Mouse (Mus musculus): ENCODE results near the gene Wdr61. TPM values are rescaled to one million over a fixed set of nuclear protein-coding genes. Genes with fewer than 3 reads are reported as not detected.
"Not testable (repeated sequence)": the region's sequence is repeated elsewhere in the genome, so short reads cannot be mapped to it uniquely, and the experiment has no call there.

The Wdr61 gene
- polyA plus RNA-seq, 1 experiment from 2014 or later: 75.4 TPM

- Histone ChIP-seq H3K4me1 (ENCODE audit: insufficient read depth) (peaks cover 23% of the 10 kb centered on the region), H3K27me3 (ENCODE audit: insufficient read depth, low read length) (peaks cover 19% of the 10 kb centered on the region; the same call in 1 of the 2 replicates), H3K4me3 (ENCODE audit: low read depth, low read length) (peak overlapping the region; percentile 82), H3K9ac (replicated peaks) (peak overlapping the region; percentile 82; the same call in 1 of the 2 replicates), H3K27ac (ENCODE audit: low read depth) (no peak overlapping the region), H3K4me2 (ENCODE audit: low read depth, low read length) (peak overlapping the region; percentile 79), H3K9me3 (ENCODE audit: low read length) (0 out of 2 replicates have a peak, but pooled peaks cover 2% of the 10 kb centered on the region), H3K36me3 (replicated peaks; ENCODE audit: insufficient read depth, low read length) (no peaks in the 10 kb centered on the region)
- DNase-seq: no peak
- TF ChIP-seq CTCF (IDR thresholded peaks at IDR 0.05; ENCODE audit: low read depth) (no peak), EP300 (IDR thresholded peaks at IDR 0.05; ENCODE audit: low read depth) (no peak)
- no peak for ATAC-seq
- WGBS (ENCODE audit: insufficient replicate concordance): 71% methylated on average over 7 of the region's 7 CpGs
Observed at GRCm38 (mm10) chr9:54700746-54701145, 33.6 kb downstream of the Wdr61 start.

GRCm38 (mm10) chr9:54700174-54700475 lies 34.2 kb downstream of the Wdr61 start:
- WGBS (ENCODE audit: insufficient replicate concordance): 25% methylated on average over 9 of the region's 9 CpGs
- Histone ChIP-seq H3K9ac (replicated peaks) (peak overlapping the region; percentile 82), H3K27me3 (ENCODE audit: insufficient read depth, low read length) (peaks cover 19% of the 10 kb centered on the region; the same call in 1 of the 2 replicates), H3K4me1 (ENCODE audit: insufficient read depth) (peaks cover 20% of the 10 kb centered on the region), H3K4me2 (ENCODE audit: low read depth, low read length) (peak overlapping the region; percentile 79), H3K9me3 (ENCODE audit: low read length) (0 out of 2 replicates have a peak, but pooled peaks cover 2% of the 10 kb centered on the region), H3K27ac (ENCODE audit: low read depth) (peak overlapping the region; percentile 78; the same call in 1 of the 2 replicates), H3K36me3 (replicated peaks; ENCODE audit: insufficient read depth, low read length) (no peaks in the 10 kb centered on the region), H3K4me3 (ENCODE audit: low read depth, low read length) (peak overlapping the region; percentile 82)
- no peak for ATAC-seq
- DNase-seq: no peak
- TF ChIP-seq EP300 (IDR thresholded peaks at IDR 0.05; ENCODE audit: low read depth): no peak
- TF ChIP-seq CTCF (IDR thresholded peaks at IDR 0.05; ENCODE audit: low read depth): no peak

DNA sequence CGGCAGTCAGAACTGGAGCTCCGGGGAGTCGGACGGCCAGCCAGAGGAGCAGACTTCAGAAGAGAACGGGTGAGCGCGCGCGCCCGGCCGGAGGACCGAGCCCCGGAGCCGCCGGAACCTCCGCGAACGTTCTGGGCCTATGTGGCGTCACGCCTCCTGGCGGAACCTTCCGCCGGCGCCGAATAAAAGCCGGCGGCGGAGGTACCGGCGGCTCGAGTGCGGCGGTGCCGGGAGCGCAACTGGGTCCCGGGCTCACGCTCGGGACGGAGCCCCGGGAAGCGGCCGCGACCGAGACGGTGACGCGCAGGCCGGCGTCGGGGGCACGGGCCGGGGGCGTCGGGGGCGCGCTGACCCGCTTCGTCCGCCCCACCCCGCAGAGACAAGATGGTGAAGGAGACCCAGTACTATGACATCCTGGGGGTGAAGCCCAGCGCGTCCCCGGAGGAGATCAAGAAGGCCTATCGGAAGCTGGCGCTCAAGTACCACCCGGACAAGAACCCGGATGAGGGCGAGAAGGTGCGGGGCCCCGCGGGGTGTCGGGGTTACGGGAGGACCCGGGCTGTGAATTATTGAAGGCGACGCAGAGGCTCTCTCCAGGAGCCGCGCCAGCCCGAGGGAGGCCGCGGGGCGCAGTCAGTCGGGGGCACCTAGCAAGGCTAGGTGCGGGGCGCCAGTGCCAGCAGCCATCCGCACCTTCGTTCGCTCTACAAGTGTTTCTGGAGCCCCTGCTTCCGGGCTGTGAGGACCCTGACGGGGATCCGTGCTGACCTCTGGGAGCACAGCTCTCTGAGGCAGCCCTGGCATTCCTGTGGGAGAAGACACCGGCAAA lies 34.8 kb downstream of the Wdr61 start:
- Histone ChIP-seq H3K27me3 (ENCODE audit: insufficient read depth, low read length) (peaks cover 19% of the 10 kb centered on the region; the same call in 1 of the 2 replicates), H3K9me3 (ENCODE audit: low read length) (0 out of 2 replicates have a peak, but pooled peaks cover 2% of the 10 kb centered on the region), H3K4me2 (ENCODE audit: low read depth, low read length) (peak overlapping the region; percentile 79), H3K9ac (replicated peaks) (peak overlapping the region; percentile 82), H3K27ac (ENCODE audit: low read depth) (peak overlapping the region; percentile 78), H3K4me3 (ENCODE audit: low read depth, low read length) (peak overlapping the region; percentile 82), H3K36me3 (replicated peaks; ENCODE audit: insufficient read depth, low read length) (no peaks in the 10 kb centered on the region), H3K4me1 (ENCODE audit: insufficient read depth) (peaks cover 14% of the 10 kb centered on the region)
- TF ChIP-seq EP300 (IDR thresholded peaks at IDR 0.05; ENCODE audit: low read depth) (no peak), CTCF (IDR thresholded peaks at IDR 0.05; ENCODE audit: low read depth) (peak; percentile 31)
- DNase-seq: peak; percentile 78
- WGBS (ENCODE audit: insufficient replicate concordance): under 1% methylated on average over 79 of the region's 92 CpGs
- ATAC-seq: peak; percentile 72

DNA sequence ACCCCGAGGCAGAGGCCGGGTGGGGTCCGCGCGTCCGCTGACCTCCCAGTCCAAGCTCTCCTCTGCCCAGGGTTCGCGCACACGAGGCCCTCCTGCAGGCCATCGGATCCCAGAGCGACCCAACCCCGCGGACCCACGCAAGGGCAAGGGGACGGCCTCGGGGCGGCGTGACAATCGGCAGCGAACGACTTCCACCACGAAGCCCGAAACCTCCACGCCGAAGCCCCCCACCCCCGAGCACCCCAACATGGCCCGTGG lies 35.3 kb downstream of the Wdr61 start:
- H3K27me3 ChIP-seq (ENCODE audit: insufficient read depth, low read length): peaks cover 19% of the 10 kb centered on the region; the same call in 1 of the 2 replicates
- WGBS (ENCODE audit: insufficient replicate concordance): 12% methylated on average over 27 of the region's 27 CpGs
- peak overlapping the region; percentile 78 for H3K27ac ChIP-seq (ENCODE audit: low read depth)
- peak overlapping the region; percentile 82 for H3K9ac ChIP-seq (replicated peaks)
- DNase-seq: no peak
- H3K9me3 ChIP-seq (ENCODE audit: low read length): 0 out of 2 replicates have a peak, but pooled peaks cover 2% of the 10 kb centered on the region
- TF ChIP-seq CTCF (IDR thresholded peaks at IDR 0.05; ENCODE audit: low read depth): no peak
- no peaks in the 10 kb centered on the region for H3K36me3 ChIP-seq (replicated peaks; ENCODE audit: insufficient read depth, low read length)
- peak overlapping the region; percentile 82 for H3K4me3 ChIP-seq (ENCODE audit: low read depth, low read length)
- peaks cover 12% of the 10 kb centered on the region for H3K4me1 ChIP-seq (ENCODE audit: insufficient read depth)
- peak overlapping the region; percentile 79 for H3K4me2 ChIP-seq (ENCODE audit: low read depth, low read length)
- peak; percentile 20; the same call in 1 of the 2 replicates for ATAC-seq

DNA sequence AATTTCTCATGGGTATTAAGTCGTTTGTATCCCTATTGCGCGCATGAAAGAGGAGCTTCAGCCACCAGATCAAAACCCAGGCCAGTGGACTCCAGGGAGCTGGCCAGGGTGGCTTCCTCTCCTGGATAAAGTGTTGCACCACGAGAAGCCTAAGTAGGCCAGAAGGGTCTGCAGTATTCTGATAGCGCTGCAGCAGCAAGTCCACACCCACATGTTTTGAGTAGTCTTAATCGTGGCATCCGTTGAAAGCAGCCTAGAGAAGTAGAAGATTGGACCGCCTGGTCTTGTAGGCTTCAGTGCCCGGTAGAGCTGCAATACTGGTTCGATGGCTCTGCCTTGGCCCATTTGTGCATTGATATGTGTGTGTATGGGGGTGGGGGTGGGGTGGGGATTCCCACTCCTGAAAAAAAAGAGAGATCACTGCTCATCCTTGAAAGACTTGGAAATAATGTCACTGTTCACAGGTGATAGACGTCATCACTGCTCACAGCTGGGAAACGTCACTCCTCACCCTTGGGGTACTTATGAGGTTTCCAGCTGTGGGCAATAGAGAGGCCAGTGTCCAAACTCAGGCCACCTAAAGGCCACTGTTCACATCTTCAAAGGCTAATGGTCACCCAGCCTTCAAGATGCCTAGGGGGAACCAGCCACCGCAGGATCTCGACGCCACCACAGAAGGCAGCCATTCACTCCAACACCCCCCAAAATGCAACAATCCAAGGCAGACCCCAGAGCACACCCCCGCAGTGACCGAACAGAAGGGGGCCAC lies 35.8 kb downstream of the Wdr61 start, which contains the start of gene Dnaja4:
TSS of gene Dnaja4 (plus strand) at position 556 of the 769 bp plus-strand sequence.
- TF ChIP-seq EP300 (IDR thresholded peaks at IDR 0.05; ENCODE audit: low read depth) (peak; percentile 86), CTCF (IDR thresholded peaks at IDR 0.05; ENCODE audit: low read depth) (no peak)
- Histone ChIP-seq H3K4me2 (ENCODE audit: low read depth, low read length) (peak within 1 kb of the TSS; percentile 79), H3K27ac (ENCODE audit: low read depth) (peak within 1 kb of the TSS; percentile 78), H3K27me3 (ENCODE audit: insufficient read depth, low read length) (peaks cover 19% of the 10 kb centered on the region; the same call in 1 of the 2 replicates), H3K4me1 (ENCODE audit: insufficient read depth) (peaks cover 8% of the 10 kb centered on the region), H3K9ac (replicated peaks) (peak within 1 kb of the TSS; percentile 82), H3K4me3 (ENCODE audit: low read depth, low read length) (peak within 1 kb of the TSS; percentile 82), H3K36me3 (replicated peaks; ENCODE audit: insufficient read depth, low read length) (no peaks in the 10 kb centered on the region), H3K9me3 (ENCODE audit: low read length) (0 out of 2 replicates have a peak, but pooled peaks cover 2% of the 10 kb centered on the region)
- DNase-seq (peak; percentile 57), ATAC-seq (peak; percentile 85)
- 47% methylated on average over 17 of the region's 17 CpGs for WGBS (ENCODE audit: insufficient replicate concordance)

DNA sequence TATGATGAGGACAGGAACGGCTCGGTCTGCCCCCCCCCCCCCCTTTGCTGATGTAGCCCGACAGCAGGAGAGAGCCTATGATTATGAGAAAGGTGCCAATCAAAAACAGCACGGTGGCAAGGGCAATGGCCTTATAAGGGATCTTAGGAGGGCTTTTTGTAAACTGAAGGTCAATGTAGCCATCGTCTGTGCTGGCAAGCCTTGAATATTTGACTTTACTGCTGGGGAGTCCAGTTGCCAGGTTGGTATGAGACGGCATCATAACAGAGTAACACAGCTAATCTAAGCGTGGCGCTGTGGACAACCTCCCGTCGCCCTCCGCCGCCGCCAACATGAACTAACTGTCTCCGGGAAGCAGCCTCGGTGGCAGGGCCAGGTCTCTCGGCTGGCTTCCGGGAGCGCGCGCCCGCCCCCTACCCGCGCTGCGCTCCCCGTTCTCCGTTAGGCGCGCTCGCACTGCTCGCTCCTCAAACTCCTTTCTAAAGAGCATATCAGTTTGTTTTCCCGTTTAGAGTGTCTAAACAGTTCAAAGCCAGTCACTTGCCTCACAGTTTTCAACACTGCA lies 43.0 kb downstream of the Wdr61 start:
- not testable (repeated sequence) for H3K36me3 ChIP-seq (replicated peaks; ENCODE audit: insufficient read depth, low read length); H3K27me3 ChIP-seq (ENCODE audit: insufficient read depth, low read length); H3K9me3 ChIP-seq (ENCODE audit: low read length); H3K9ac ChIP-seq (replicated peaks); H3K4me1 ChIP-seq (ENCODE audit: insufficient read depth); H3K27ac ChIP-seq (ENCODE audit: low read depth)
- DNase-seq: peak; percentile 34
- ATAC-seq: peak; percentile 49; the same call in 1 of the 2 replicates
- WGBS (ENCODE audit: insufficient replicate concordance): 3% methylated on average over 31 of the region's 31 CpGs
- Histone ChIP-seq H3K4me3 (ENCODE audit: low read depth, low read length) (peak overlapping the region; percentile 30), H3K4me2 (ENCODE audit: low read depth, low read length) (peak overlapping the region; percentile 66)
- peak; percentile 10; the same call in 1 of the 2 replicates for TF ChIP-seq CTCF (IDR thresholded peaks at IDR 0.05; ENCODE audit: low read depth)

DNA sequence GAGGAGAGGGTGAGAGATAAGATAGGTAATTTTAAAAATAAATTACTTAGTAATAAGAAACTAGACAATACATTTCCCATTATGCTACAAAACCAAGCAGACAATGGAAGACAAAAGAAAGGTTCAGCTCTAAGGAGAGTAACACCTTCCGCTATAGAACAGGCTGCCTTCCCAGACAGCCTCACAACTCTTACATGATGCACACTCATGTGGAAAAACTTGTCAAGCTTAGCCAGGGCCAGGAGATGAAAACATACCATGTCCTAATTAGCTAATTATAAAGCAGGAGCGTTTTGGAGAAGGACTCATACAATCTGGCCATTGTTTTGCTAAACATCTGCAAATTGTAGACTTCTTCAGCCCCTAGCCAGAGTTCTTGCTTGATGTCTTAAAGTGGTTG lies 43.6 kb downstream of the Wdr61 start:
- H3K9ac ChIP-seq (replicated peaks); H3K9me3 ChIP-seq (ENCODE audit: low read length); H3K27me3 ChIP-seq (ENCODE audit: insufficient read depth, low read length); H3K36me3 ChIP-seq (replicated peaks; ENCODE audit: insufficient read depth, low read length); H3K4me1 ChIP-seq (ENCODE audit: insufficient read depth); H3K27ac ChIP-seq (ENCODE audit: low read depth); DNase-seq; H3K4me2 ChIP-seq (ENCODE audit: low read depth, low read length); ATAC-seq; H3K4me3 ChIP-seq (ENCODE audit: low read depth, low read length): not testable (repeated sequence)
- WGBS (ENCODE audit: insufficient replicate concordance): 73% methylated on average over 2 of the region's 2 CpGs

All from liver, postnatal 0 days (tissue).